Comparison of ENCODE assay signal across 20 mouse cellular contexts in genomic region chr3:95932566-95932965, GRCm38 (mm10). TPM values are rescaled to one million over a fixed set of nuclear protein-coding genes. Genes with fewer than 3 reads are reported as not detected.
A peak's percentile ranks its signal among the peaks of the same experiment; 100 is the strongest.
DNase-seq lines count a peak whose midpoint lies in the region; ATAC-seq and TF ChIP-seq lines count a peak whose summit lies in the region.
"Had no signal": no experiment of that assay in that cellular context is flagged by ENCODE, and none has a peak within 500 bp of the region (broad histone marks: within the 10 kb centered on the region; RNA-seq: fewer than 3 reads in every experiment).

No protein-coding gene starts in this region.

- WGBS in limb, embryonic 12.5 days, result 94% methylated on average over 7 of the region's 7 CpGs
- WGBS in limb, embryonic 10.5 days, result 94% methylated on average over 7 of the region's 7 CpGs
- 84% methylated on average over 7 of the region's 7 CpGs for WGBS in kidney, embryonic 15.5 days

- H3K4me1 ChIP-seq in limb, embryonic 12.5 days (replicated peaks), result peaks cover 18% of the 10 kb centered on the region
- H3K4me1 ChIP-seq in limb, embryonic 10.5 days, result peaks cover 10% of the 10 kb centered on the region; the same call in 1 of the 2 replicates
- H3K4me1 ChIP-seq in ES-E14 (ENCODE audit: control insufficient read depth in 2 of 2, insufficient read depth in 2 of 2, low read length in 2 of 2, poor library complexity in 1 of 2), result peaks cover 1 to 5% of the 10 kb centered on the region in 2 experiments; a peak in 2 of 4 replicates
- peaks cover 28% of the 10 kb centered on the region for H3K4me1 ChIP-seq in kidney, embryonic 15.5 days

- no peak overlapping the region for H3K4me3 ChIP-seq in limb, embryonic 12.5 days (replicated peaks)
- H3K4me3 ChIP-seq in limb, embryonic 10.5 days, result no peak overlapping the region
- H3K4me3 ChIP-seq in ES-E14 (ENCODE audit: insufficient read depth in 1 of 2, low read depth in 1 of 2, low read length in 2 of 2, poor library complexity in 1 of 2, severe bottlenecking in 1 of 2), result no peak overlapping the region
- H3K4me3 ChIP-seq in kidney, embryonic 15.5 days (replicated peaks), result no peak overlapping the region
- H3K4me3 ChIP-seq: lung, embryonic 15.5 days; neural tube, embryonic 13.5 days had no signal

- ATAC-seq in limb, embryonic 12.5 days (ENCODE audit: insufficient number of reproducible peaks, insufficient read depth, low FRiP score, low TSS enrichment, low read depth), result no peak
- no peak for ATAC-seq in kidney, embryonic 15.5 days (replicated peaks; ENCODE audit: low FRiP score)
- ATAC-seq: hindbrain, postnatal 0 days had no signal

- in situ Hi-C loops in ES-E14 (cut with MboI; ENCODE audit: low sequenced_read_pairs in 2 of 2, unreplicated experiment in 2 of 2), result no loop called here

- H3K36me3 ChIP-seq in limb, embryonic 12.5 days, result peaks cover 46% of the 10 kb centered on the region
- peaks cover 57% of the 10 kb centered on the region for H3K36me3 ChIP-seq in limb, embryonic 10.5 days
- H3K36me3 ChIP-seq in ES-E14 (ENCODE audit: control insufficient read depth, insufficient read depth, low read length, poor library complexity, severe bottlenecking), result peaks cover 23% of the 10 kb centered on the region
- H3K36me3 ChIP-seq in kidney, embryonic 15.5 days, result peaks cover 43% of the 10 kb centered on the region

- H3K27ac ChIP-seq in limb, embryonic 12.5 days, result no peak overlapping the region
- no peak overlapping the region for H3K27ac ChIP-seq in limb, embryonic 10.5 days
- H3K27ac ChIP-seq in ES-E14 (ENCODE audit: insufficient read depth, low read depth, low read length, poor library complexity, severe bottlenecking), result no peak overlapping the region
- no peak overlapping the region for H3K27ac ChIP-seq in kidney, embryonic 15.5 days
- H3K27ac ChIP-seq: hindbrain, postnatal 0 days; kidney, postnatal 0 days; lung, embryonic 15.5 days; macrophage; neural tube, embryonic 13.5 days had no signal

- intact Hi-C loops in left cerebral cortex, postnatal 36 days (cut with DNase I), result no loop called here

- H3K27me3 ChIP-seq in limb, embryonic 12.5 days, result no peaks in the 10 kb centered on the region
- no peaks in the 10 kb centered on the region for H3K27me3 ChIP-seq in limb, embryonic 10.5 days (ENCODE audit: low read depth, poor library complexity, severe bottlenecking)
- H3K27me3 ChIP-seq in kidney, embryonic 15.5 days, result no peaks in the 10 kb centered on the region
- H3K27me3 ChIP-seq: lung, embryonic 15.5 days; neural tube, embryonic 13.5 days had no signal

- H3K9me3 ChIP-seq in limb, embryonic 12.5 days, result no peaks in the 10 kb centered on the region
- no peaks in the 10 kb centered on the region for H3K9me3 ChIP-seq in limb, embryonic 10.5 days (replicated peaks)
- no peaks in the 10 kb centered on the region for H3K9me3 ChIP-seq in ES-E14 (ENCODE audit: control insufficient read depth, insufficient read depth, low read depth, low read length)
- no peaks in the 10 kb centered on the region for H3K9me3 ChIP-seq in kidney, embryonic 15.5 days (replicated peaks)
- H3K9me3 ChIP-seq: lung, embryonic 15.5 days; neural tube, embryonic 13.5 days had no signal

- 0 out of 2 replicates have a peak overlapping the region, but pooled peaks have one; percentile 17 for H3K4me2 ChIP-seq in limb, embryonic 12.5 days
- 0 out of 2 replicates have a peak overlapping the region, but pooled peaks have one; percentile 2 for H3K4me2 ChIP-seq in kidney, embryonic 15.5 days
- H3K4me2 ChIP-seq: lung, embryonic 15.5 days; midbrain, embryonic 11.5 days; neural tube, embryonic 13.5 days had no signal

- DNase-seq in heart, adult 11 months, result peak; percentile 78
- no peak for DNase-seq in heart, postnatal 4 days
- no peak for DNase-seq in limb, embryonic 10.5 days (ENCODE audit: low spot score)
- no peak for DNase-seq in ES-E14 (ENCODE audit: low read depth, low spot score)
- DNase-seq in left cerebral cortex, postnatal 36 days (ENCODE audit: low spot score in 2 of 2), result no peak
- no peak for DNase-seq in thymus, postnatal 25 days
- DNase-seq: cerebellum, adult 8-10 months; heart, postnatal 36 days; right cerebral cortex, adult 18-20 months had no signal

- no peak overlapping the region for H3K9ac ChIP-seq in limb, embryonic 12.5 days (replicated peaks)
- 0 out of 2 replicates have a peak overlapping the region, but pooled peaks have one; percentile 7 for H3K9ac ChIP-seq in ES-E14 (ENCODE audit: insufficient read depth, low read depth, low read length, poor library complexity, severe bottlenecking)
- H3K9ac ChIP-seq in kidney, embryonic 15.5 days, result no peak overlapping the region
- H3K9ac ChIP-seq: lung, embryonic 15.5 days; neural tube, embryonic 13.5 days had no signal

TF ChIP-seq in ES-E14, 5 proteins besides CTCF, POLR2A, EP300 and RAD21:
- TF ChIP-seq HCFC1 (IDR thresholded peaks at IDR 0.05; ENCODE audit: borderline replicate concordance, insufficient read depth, low read length) (no peak), MAFK (IDR thresholded peaks at IDR 0.05; ENCODE audit: insufficient read depth, low read depth, low read length) (no peak), ZNF384 (IDR thresholded peaks at IDR 0.05; ENCODE audit: low read depth, low read length) (no peak), ZC3H11A (IDR thresholded peaks at IDR 0.05; ENCODE audit: borderline replicate concordance, low read depth, low read length) (no peak), CHD2 (IDR thresholded peaks at IDR 0.05; ENCODE audit: low read depth, low read length) (no peak)

RNA-seq across cellular contexts. Expression of gene Anp32e, which starts 3.5 kb away (rescaled TPM):
- 100 to 1,000 TPM; 172 to 180 TPM for total RNA-seq in heart, postnatal 4 days (2021)
- 304 and 327 TPM in 2 replicates for polyA plus RNA-seq in limb, embryonic 12.5 days (2016; fragmentation: Nextera tagmentation; extraction: Ambion mirVana)
- polyA plus RNA-seq in limb, embryonic 10.5 days (2016; fragmentation: Nextera tagmentation; extraction: Ambion mirVana), result 344 and 367 TPM in 2 replicates
- 40.9 and 50.8 TPM in 2 replicates for total RNA-seq in ES-E14 (2012; rRNA removed)
- polyA plus RNA-seq in kidney, embryonic 15.5 days (2015; fragmentation: Nextera tagmentation; extraction: Ambion mirVana), result 247 and 264 TPM in 2 replicates
- total RNA-seq in left cerebral cortex, postnatal 36 days (2021), result 10 to 100 TPM; 87.9 to 91.2 TPM

RNA-seq across cellular contexts. Expression of gene Car14, which starts 28.1 kb away (rescaled TPM):
- 10 to 100 TPM; 87.3 to 91.0 TPM for total RNA-seq in heart, postnatal 4 days (2021)
- 74.2 and 78.4 TPM in 2 replicates for polyA plus RNA-seq in limb, embryonic 12.5 days (2016; fragmentation: Nextera tagmentation; extraction: Ambion mirVana)
- polyA plus RNA-seq in limb, embryonic 10.5 days (2016; fragmentation: Nextera tagmentation; extraction: Ambion mirVana), result 161 and 187 TPM in 2 replicates
- 2.5 and 4.0 TPM in 2 replicates for total RNA-seq in ES-E14 (2012; rRNA removed)
- 17.3 and 22.5 TPM in 2 replicates for polyA plus RNA-seq in kidney, embryonic 15.5 days (2015; fragmentation: Nextera tagmentation; extraction: Ambion mirVana)
- 10 to 100 TPM in 1 of 2 experiments, 1 to 10 TPM in 1; 8.8 to 10.6 TPM for total RNA-seq in left cerebral cortex, postnatal 36 days (2021)
- total RNA-seq: granulocyte monocyte progenitor cell, adult 5-6 weeks; monocyte, adult 5-6 weeks had no signal
- polyA plus RNA-seq: erythroblast, embryonic 14.5 days; macrophage had no signal

RNA-seq across cellular contexts. Expression of gene Aph1a, which starts 38.8 kb away (rescaled TPM):
- total RNA-seq in heart, postnatal 4 days (2021), result 100 to 1,000 TPM; 150 to 162 TPM
- polyA plus RNA-seq in limb, embryonic 12.5 days (2016; fragmentation: Nextera tagmentation; extraction: Ambion mirVana), result 29.0 and 31.5 TPM in 2 replicates
- 24.3 and 24.5 TPM in 2 replicates for polyA plus RNA-seq in limb, embryonic 10.5 days (2016; fragmentation: Nextera tagmentation; extraction: Ambion mirVana)
- 70.9 and 85.9 TPM in 2 replicates for total RNA-seq in ES-E14 (2012; rRNA removed)
- 37.4 and 40.8 TPM in 2 replicates for polyA plus RNA-seq in kidney, embryonic 15.5 days (2015; fragmentation: Nextera tagmentation; extraction: Ambion mirVana)
- 10 to 100 TPM; 61.8 to 75.2 TPM for total RNA-seq in left cerebral cortex, postnatal 36 days (2021)

RNA-seq across cellular contexts. Expression of gene BC028528, which starts 40.8 kb away (rescaled TPM):
- total RNA-seq in heart, postnatal 4 days (2021), result 10 to 100 TPM; 19.6 to 25.3 TPM
- polyA plus RNA-seq in limb, embryonic 12.5 days (2016; fragmentation: Nextera tagmentation; extraction: Ambion mirVana), result 11.1 and 11.6 TPM in 2 replicates
- polyA plus RNA-seq in limb, embryonic 10.5 days (2016; fragmentation: Nextera tagmentation; extraction: Ambion mirVana), result 7.9 and 11.4 TPM in 2 replicates
- total RNA-seq in ES-E14 (2012; rRNA removed), result 6.4 and 9.5 TPM in 2 replicates
- 38.0 and 42.3 TPM in 2 replicates for polyA plus RNA-seq in kidney, embryonic 15.5 days (2015; fragmentation: Nextera tagmentation; extraction: Ambion mirVana)
- total RNA-seq in left cerebral cortex, postnatal 36 days (2021), result 1 to 10 TPM; 3.4 to 5.5 TPM
- polyA plus RNA-seq: erythroblast, embryonic 14.5 days had no signal

RNA-seq across cellular contexts. Expression of gene Ciart, which starts 50.5 kb away (rescaled TPM):
- 1 to 10 TPM; 1.7 to 2.0 TPM for total RNA-seq in heart, postnatal 4 days (2021)
- polyA plus RNA-seq in limb, embryonic 12.5 days (2016; fragmentation: Nextera tagmentation; extraction: Ambion mirVana), result 8.5 and 10.2 TPM in 2 replicates
- 8.8 and 10.5 TPM in 2 replicates for polyA plus RNA-seq in limb, embryonic 10.5 days (2016; fragmentation: Nextera tagmentation; extraction: Ambion mirVana)
- total RNA-seq in ES-E14 (2012; rRNA removed), result 8.6 and 14.1 TPM in 2 replicates
- 5.9 and 6.6 TPM in 2 replicates for polyA plus RNA-seq in kidney, embryonic 15.5 days (2015; fragmentation: Nextera tagmentation; extraction: Ambion mirVana)
- 10 to 100 TPM; 18.6 to 26.6 TPM for total RNA-seq in left cerebral cortex, postnatal 36 days (2021)

Comparison
In these comparisons a context has a peak if more than half of its experiments do, and no peak if none do; other contexts are left out.
1. RNA of gene Car14, which starts 28.1 kb away (total RNA-seq): 87.3 to 91.0 TPM in heart, postnatal 4 days; 8.8 to 10.6 TPM in left cerebral cortex, postnatal 36 days and 2.5 to 4.0 TPM in ES-E14; every median in the first group is over 4 times any median in the second.